Mouse (Mus musculus) lung, postnatal 0 days (tissue): ENCODE measurements around the gene Sbf2.

ENCODE experiments used
- CTCF ChIP-seq: IDR thresholded peaks from 2 replicates; pipeline ENCODE4 v1.5.1; 2016; ENCODE audit warnings: antibody characterized with exemption, mild to moderate bottlenecking
- EP300 ChIP-seq: IDR thresholded peaks from 2 replicates; pipeline ENCODE4 v1.6.1; 2016; ENCODE audit warnings: antibody characterized with exemption, mild to moderate bottlenecking, control low read depth

DNA sequence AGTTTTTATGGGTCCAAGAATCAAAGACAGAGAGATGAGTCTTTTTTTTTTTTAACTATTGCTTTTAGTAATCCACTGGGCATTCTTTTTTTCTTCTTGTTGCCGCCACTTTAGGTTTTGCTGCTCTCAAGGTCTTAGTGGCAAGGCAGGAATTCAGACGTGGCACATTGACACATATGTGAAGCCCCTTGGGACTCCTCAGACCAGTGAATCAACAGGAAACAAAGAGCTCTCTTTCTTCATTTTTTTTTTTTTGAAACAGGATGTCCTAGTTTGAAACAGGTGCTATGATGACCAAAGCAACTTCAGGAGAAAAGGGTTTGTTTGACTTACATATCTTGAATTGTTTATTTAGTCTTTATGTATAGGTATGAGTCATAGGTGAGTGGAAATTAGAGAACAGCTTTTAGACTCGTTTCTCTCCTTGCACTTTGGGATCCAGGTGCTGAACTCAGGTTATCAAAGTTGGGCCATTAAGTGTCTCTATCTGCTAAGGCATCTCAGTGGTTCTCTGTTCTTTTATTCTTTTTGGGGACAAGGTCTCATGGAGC, 43.7 kb upstream of the Sbf2 start:
- TF ChIP-seq CTCF: no peak
- no peak for TF ChIP-seq EP300
